Mouse (Mus musculus) kidney, adult 9 months (tissue): ENCODE data around the gene Omp.

ENCODE experiments used
- DNase-seq: peaks from one replicate; pipeline ENCODE4 v3.0.0; 2022

Gene Omp

DNA sequence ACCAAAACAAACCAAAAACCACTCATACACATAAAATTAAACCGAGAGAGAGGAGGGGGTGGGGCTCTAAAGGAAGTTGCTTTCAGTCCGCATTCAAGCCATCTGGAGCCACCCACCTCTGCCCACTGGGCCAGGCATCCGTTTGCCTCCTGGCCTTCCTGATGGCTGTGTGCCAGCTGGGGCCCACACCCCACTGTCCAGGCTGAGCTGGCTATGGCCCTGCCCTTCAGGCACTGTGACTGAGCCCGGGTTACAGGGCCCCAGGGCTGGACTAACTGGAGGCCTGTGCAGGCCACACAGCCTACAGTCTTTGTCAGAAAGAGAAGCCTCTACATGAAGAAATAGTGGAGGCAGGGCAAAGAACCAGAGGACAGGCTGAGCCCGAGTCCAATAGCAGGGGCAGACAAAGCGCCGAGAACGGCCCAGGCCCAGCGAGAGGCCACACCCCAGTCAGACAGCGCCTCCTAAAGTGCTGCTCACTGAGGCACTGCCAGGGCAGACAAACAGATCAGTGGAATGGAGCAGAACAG is 19.8 kb upstream of the Omp start:
- DNase-seq, result no peak

DNA sequence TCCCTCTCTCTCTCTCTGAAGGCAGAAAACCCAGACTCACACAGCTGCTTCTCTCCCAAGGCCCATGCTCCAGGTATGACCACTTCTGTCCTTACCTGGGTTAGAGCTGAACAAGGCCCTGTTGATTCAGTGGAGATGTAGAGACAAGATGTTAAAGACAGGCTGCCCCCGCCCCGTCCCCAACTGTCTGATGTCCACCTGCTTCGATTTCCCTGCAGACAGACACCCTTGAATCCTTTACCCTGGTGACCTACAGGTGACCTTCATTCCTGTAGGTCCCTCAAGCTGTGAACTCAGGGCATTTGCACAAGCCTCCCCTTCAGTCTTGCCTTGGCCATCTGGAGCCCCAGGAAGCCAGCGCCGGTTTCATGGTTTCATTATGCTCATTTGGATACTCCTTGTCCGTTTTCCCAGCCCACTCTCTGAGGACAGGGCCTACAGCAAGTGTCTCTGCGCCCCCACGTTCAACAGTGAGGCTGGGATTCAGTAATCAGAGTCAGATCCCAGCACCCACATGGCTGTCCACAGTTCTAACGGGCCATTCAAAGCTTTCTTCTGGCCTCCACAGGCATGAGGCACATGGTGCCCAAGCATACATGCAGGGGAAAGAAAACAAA is 19.2 kb upstream of the Omp start:
- no peak for DNase-seq

DNA sequence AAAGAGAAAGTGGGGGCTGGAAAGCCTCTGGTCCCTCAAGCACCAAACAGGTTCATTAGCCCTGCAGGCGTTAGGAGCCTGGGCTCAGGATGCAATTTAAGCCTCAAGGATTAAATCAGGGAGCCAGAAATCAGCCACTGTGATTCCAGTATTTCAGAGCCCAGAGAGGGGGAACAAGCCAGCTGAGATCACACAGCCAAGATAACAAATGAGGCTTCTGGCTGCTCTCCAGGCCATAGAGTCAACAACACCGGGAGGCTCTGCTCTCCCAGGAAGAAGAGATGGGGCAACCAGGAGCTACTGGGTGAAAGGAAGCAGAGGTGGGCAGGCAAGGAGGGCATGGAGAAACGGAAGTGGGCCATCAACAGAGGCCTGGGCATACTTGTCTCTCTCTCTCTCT is 18.4 kb upstream of the Omp start:
- DNase-seq, result no peak

DNA sequence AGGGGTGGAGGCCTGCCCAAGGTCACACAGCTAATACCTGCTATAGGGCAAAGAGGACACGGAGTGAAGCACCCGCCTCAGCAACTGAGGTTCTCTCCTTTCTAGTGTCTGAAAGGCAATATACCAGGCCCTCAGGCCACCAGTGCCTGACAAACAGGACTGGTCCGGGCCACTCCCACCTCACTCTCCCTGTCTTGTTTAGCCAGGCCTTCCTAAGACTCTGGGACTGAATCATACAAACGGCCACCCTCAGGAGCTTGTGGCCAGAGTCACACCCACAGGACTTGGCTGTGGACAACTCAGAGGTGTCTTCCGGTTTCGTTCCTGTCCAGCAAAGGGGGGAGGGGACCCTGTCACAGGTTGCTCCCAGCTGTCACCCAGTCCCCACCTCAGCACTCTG is 16.9 kb upstream of the Omp start:
- DNase-seq, result no peak

- DNase-seq, result no peak
These were observed 14.9 kb upstream of the Omp start for GRCm38 (mm10) chr7:98160041-98160740.

GRCm38 (mm10) chr7:98158481-98158880 is 13.2 kb upstream of the Omp start:
- DNase-seq, result peak; percentile 80

- DNase-seq, result no peak
These were observed 12.5 kb upstream of the Omp start for GRCm38 (mm10) chr7:98157636-98158332.

GRCm38 (mm10) chr7:98156280-98156665 is 11.0 kb upstream of the Omp start:
- DNase-seq, result no peak

- DNase-seq, result peak; percentile 76
These were observed 10.4 kb upstream of the Omp start for GRCm38 (mm10) chr7:98155546-98156279.

DNA sequence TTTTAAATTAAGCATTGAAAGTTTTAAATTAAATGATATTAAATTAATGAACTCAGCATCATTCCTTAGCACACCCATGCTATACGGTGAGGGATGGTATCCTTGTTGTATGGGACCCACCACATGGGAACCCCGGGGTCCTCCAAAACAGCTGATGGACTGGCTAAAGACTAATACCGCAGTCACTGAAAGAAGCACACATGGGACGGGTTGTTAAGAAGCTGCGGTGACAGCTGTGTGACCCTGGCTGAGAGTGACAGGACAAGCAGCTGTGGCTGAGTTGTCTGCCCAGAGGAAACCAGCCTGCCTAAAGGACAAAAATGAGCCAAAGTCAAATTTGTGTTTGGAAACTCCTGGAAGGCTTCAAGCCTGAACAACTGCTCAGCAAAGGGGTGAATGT is 8.6 kb upstream of the Omp start:
- DNase-seq, result no peak

GRCm38 (mm10) chr7:98153345-98153744 is 8.0 kb upstream of the Omp start:
- no peak for DNase-seq

DNA sequence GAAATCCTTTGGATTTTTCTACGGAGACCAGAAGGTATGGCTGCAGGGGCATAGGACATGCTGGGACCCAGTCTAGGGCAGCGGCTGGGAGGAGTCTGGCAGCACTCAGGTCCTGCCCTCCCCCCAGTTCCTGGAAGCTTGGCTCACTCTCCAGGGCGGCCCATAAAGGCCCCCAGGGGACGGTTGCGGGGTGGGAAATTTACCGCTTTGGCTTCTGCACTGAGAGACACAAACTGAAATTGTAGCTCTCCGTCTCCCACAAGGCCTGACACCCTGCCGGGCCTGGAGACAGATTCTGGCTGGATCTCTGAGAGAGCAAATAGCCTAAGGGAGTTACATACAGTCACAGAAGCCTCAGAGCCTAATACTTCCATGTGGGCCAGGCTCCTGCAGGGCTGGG is 7.1 kb upstream of the Omp start:
- DNase-seq, result no peak

DNA sequence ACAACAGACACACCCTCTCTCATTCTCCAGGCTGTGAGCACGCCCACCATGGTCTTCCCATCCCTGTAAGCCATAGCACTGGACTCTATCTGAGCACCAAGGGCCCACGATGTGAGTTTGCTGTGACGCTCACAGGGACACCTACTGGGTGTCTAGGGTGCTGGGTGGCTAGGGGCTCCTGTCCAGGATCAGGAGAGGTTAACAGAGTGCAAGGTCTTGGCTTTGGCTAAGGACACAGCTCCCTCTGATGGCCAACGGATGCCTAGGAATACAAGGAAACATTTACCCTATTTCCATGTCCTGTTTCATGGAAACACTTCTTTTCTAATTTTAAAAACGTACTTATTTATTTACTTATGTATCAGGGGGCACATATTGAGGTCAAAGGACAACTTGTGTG is 5.2 kb upstream of the Omp start:
- DNase-seq, result no peak

GRCm38 (mm10) chr7:98149802-98150201 is 4.5 kb upstream of the Omp start:
- no peak for DNase-seq

GRCm38 (mm10) chr7:98148721-98149407 is 3.6 kb upstream of the Omp start:
- DNase-seq, result no peak

DNA sequence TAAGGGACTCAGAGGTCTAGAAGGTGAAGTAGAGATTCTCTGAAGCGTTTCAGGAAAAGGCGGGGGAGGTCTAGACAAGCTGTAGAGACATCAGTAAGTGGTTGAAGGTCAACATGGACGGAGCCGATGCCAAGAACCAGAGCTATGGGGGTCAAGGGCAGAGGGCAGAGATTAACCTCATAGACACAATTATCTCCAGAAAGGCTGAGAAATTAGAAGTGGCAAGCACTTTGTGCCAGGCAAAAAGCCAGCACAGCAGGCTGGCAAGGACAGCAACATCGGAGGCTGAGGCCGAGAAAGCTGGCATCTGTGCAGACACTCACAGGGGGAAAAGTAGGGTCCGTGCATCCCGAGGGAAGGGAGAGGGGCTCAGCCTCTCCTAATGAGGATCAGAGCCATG is 2.5 kb upstream of the Omp start:
- DNase-seq, result peak; percentile 90

DNA sequence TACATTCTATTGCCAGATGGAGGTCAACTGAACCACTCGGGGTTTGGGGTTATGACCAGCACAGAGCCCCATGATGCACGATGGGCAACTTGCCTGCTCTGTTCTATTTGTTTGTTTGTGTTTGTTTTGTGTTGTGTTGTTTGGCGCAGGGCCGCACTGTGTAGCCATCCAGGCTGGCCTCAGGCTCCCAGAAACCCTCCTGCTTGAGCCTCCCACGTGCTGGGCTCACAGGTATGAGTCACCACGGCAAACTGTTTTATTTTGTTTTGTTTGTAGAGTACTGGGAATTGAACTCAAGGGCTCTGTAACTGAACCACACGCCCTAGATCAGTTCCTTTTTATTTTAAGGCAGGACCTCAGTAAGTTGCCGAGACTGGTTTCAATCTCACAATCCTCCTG is 1.1 kb upstream of the Omp start:
- no peak for DNase-seq

DNA sequence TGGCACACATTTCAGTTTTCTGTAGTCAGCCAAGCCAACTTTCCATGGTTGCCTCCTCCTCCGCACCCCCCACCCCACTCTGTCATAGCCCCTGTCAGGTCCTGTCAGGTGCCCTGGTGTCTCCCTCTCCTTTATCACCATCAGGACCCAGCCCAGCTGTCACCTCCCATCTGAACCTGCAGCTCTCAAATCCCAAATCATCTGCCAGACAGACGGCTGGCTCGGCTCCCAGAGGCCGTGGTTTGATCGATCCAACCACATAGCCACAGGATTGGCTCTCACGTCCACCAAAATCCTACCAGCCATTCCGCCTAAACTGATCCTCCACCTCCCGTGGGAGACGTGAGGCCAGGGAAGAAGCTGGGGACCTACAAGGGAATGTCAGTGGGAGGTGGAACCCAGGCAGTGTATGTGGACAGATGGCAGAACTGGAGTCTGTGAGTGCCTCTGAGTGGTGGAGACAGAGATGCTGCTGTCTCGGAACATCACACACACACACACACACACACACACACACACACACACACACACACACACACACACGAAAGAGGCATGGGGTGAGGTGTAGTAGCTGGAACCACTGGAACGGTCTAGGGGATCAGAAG is 642 bp upstream of the Omp start:
- no peak for DNase-seq

- no peak for DNase-seq
These were observed 2.7 kb downstream of the Omp start for GRCm38 (mm10) chr7:98142648-98143047.

GRCm38 (mm10) chr7:98142247-98142646 is 3.1 kb downstream of the Omp start:
- DNase-seq, result no peak

DNA sequence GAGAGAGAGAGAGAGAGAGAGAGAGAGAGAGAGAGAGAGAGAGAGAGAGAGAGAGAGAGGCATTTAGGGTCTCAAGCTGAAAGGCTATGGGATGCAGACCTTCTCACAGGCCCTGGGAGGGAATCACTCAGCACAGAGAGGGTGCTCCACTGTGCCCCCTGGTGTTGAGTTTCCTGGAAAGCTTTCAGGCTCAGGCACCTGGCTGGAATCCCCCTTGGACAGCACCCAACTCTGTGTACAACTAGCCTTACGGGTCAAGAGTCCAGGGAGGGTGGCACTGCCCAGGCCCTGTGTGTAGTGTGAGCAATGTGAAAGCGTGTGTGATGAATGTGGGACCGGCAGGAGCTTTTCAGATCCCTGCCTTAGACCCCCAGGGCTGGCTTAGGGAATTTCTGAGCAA is 4.1 kb downstream of the Omp start:
- DNase-seq, result peak; percentile 90

DNA sequence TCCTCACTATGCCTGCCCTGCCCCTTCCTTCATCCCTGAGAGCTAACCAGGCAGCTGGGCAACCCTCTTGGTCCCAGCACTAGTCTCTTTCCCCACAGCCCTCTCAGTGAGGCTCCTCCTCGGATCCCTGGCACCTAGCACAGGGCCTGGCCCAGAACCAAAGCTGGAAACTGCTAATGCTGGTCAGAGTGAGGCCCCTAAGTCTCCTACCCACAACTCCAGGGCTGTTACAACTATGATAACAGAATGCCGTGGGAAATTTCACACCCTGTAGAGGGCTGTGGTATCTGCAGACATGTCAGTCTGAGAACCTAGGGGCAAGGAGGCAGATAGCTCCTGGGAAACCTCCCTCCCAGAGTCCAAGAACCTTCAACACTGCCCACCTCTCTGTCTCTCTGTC is 4.7 kb downstream of the Omp start:
- no peak for DNase-seq
